Mouse (Mus musculus) cerebellum, adult 11-12 months (tissue): ENCODE results near the gene Sh3pxd2a.

Source experiments
- DNase-seq: peaks from one replicate; pipeline ENCODE4 v3.0.0; 2022

The Sh3pxd2a gene

GRCm38 (mm10) chr19:47329102-47329501 is 135.1 kb downstream of the Sh3pxd2a start:
- DNase-seq, result no peak

GRCm38 (mm10) chr19:47327896-47328882 is 136.0 kb downstream of the Sh3pxd2a start:
- DNase-seq, result no peak

- DNase-seq, result no peak
These were observed 138.3 kb downstream of the Sh3pxd2a start for GRCm38 (mm10) chr19:47325881-47326280.

GRCm38 (mm10) chr19:47323096-47323849 is 140.9 kb downstream of the Sh3pxd2a start:
- no peak for DNase-seq

- no peak for DNase-seq
These were observed 143.9 kb downstream of the Sh3pxd2a start for GRCm38 (mm10) chr19:47320331-47320668.

- no peak for DNase-seq
These were observed 144.5 kb downstream of the Sh3pxd2a start for GRCm38 (mm10) chr19:47319521-47320330.

GRCm38 (mm10) chr19:47319061-47319460 is 145.1 kb downstream of the Sh3pxd2a start:
- no peak for DNase-seq

- no peak for DNase-seq
These were observed 146.9 kb downstream of the Sh3pxd2a start for GRCm38 (mm10) chr19:47317063-47317938.

GRCm38 (mm10) chr19:47316288-47317062 is 147.7 kb downstream of the Sh3pxd2a start:
- DNase-seq, result no peak

GRCm38 (mm10) chr19:47315917-47316265 is 148.3 kb downstream of the Sh3pxd2a start:
- no peak for DNase-seq

GRCm38 (mm10) chr19:47315091-47315916 is 148.9 kb downstream of the Sh3pxd2a start:
- DNase-seq, result no peak

- DNase-seq, result no peak
These were observed 149.9 kb downstream of the Sh3pxd2a start for GRCm38 (mm10) chr19:47314076-47314941.

- DNase-seq, result peak; percentile 61
These were observed 150.7 kb downstream of the Sh3pxd2a start for GRCm38 (mm10) chr19:47313387-47314075.

GRCm38 (mm10) chr19:47311162-47311561 is 153.0 kb downstream of the Sh3pxd2a start:
- no peak for DNase-seq

- DNase-seq, result no peak
These were observed 154.4 kb downstream of the Sh3pxd2a start for GRCm38 (mm10) chr19:47309824-47310223.

GRCm38 (mm10) chr19:47306917-47307315 is 157.3 kb downstream of the Sh3pxd2a start:
- DNase-seq, result no peak

GRCm38 (mm10) chr19:47306128-47306916 is 157.9 kb downstream of the Sh3pxd2a start:
- no peak for DNase-seq

GRCm38 (mm10) chr19:47305401-47305800 is 158.8 kb downstream of the Sh3pxd2a start:
- DNase-seq, result peak; percentile 75
